Mouse (Mus musculus) neutrophil, adult 5-6 weeks (primary cell): ENCODE measurements around the gene Olfr95. TPM values are rescaled to one million over a fixed set of nuclear protein-coding genes. Genes with fewer than 3 reads are reported as not detected.

Experiments used
- ATAC-seq: fragments of 151-379, 151-347 bp; 2 replicates; pipeline ENCODE4 v1.8.0; 2017; ENCODE audit warnings: mild to moderate bottlenecking, moderate TSS enrichment; ENCODE audit not compliant: insufficient number of reproducible peaks, poor library complexity, low FRiP score, severe bottlenecking; ENCODE audit errors: extremely low read depth
- total RNA-seq: library from RNA; stranded (forward); fragments of 200-1000 nt; gene quantifications from 2 replicates; pipeline ENCODE4 v1.2.3, GENCODE M21; 2017

Olfr95 gene
- total RNA-seq, 1 experiment from 2014 or later, result not detected

GRCm38 (mm10) chr17:37161394-37161793, 51.5 kb downstream of the Olfr95 start, which contains the start of gene Olfr93:
Gene Olfr93 (minus strand): TSS chr17:37161494.
- no peak for ATAC-seq

Other genes with a start within 250 kb of the Olfr95 start
- 0.58 TPM in 1 of 2 replicates, not detected in the other for gene 2410137M14Rik, start 231.9 kb downstream of the Olfr95 start, total RNA-seq
- not detected in 2 replicates for gene H2-M5, start 223.6 kb downstream of the Olfr95 start, total RNA-seq
- not detected in 2 replicates for gene Zfp57, start 212.0 kb downstream of the Olfr95 start, total RNA-seq
- gene Mog, start 189.7 kb downstream of the Olfr95 start, total RNA-seq, result not detected in 2 replicates
- gene Gabbr1, start 167.2 kb downstream of the Olfr95 start, total RNA-seq, result 34.7 and 38.2 TPM in 2 replicates
- 0.12 TPM in 1 of 2 replicates, not detected in the other for gene Olfr90, start 124.6 kb downstream of the Olfr95 start, total RNA-seq
- not detected in 2 replicates for gene Olfr91, start 114.8 kb downstream of the Olfr95 start, total RNA-seq
- not detected in 2 replicates for gene Olfr92, start 93.0 kb downstream of the Olfr95 start, total RNA-seq
- not detected in 2 replicates for gene Olfr93, start 51.6 kb downstream of the Olfr95 start, total RNA-seq
- not detected in 2 replicates for gene Ubd, start 19.2 kb downstream of the Olfr95 start, total RNA-seq
- not detected in 2 replicates for gene Olfr94, start 12.1 kb downstream of the Olfr95 start, total RNA-seq
- gene Olfr96, start 7.0 kb upstream of the Olfr95 start, total RNA-seq, result not detected in 2 replicates
- not detected in 2 replicates for gene Olfr97, start 24.2 kb upstream of the Olfr95 start, total RNA-seq
- gene Olfr98, start 50.6 kb upstream of the Olfr95 start, total RNA-seq, result 0.61 and 0.81 TPM in 2 replicates
- 78.4 and 81.0 TPM in 2 replicates for gene H2-M3, start 57.1 kb upstream of the Olfr95 start, total RNA-seq
- gene Olfr99, start 70.3 kb upstream of the Olfr95 start, total RNA-seq, result 0.61 and 1.9 TPM in 2 replicates
- gene Olfr101, start 91.2 kb upstream of the Olfr95 start, total RNA-seq, result not detected in 2 replicates
- not detected in 2 replicates for gene Olfr102, start 103.9 kb upstream of the Olfr95 start, total RNA-seq
- gene Olfr103, start 126.6 kb upstream of the Olfr95 start, total RNA-seq, result not detected in 2 replicates
- not detected in 2 replicates for gene Olfr104-ps, start 146.5 kb upstream of the Olfr95 start, total RNA-seq
- not detected in 2 replicates for gene Olfr105-ps, start 165.9 kb upstream of the Olfr95 start, total RNA-seq
- not detected in 2 replicates for gene Olfr106-ps, start 177.3 kb upstream of the Olfr95 start, total RNA-seq
- not detected in 2 replicates for gene Olfr107, start 186.1 kb upstream of the Olfr95 start, total RNA-seq
- gene Olfr108, start 232.4 kb upstream of the Olfr95 start, total RNA-seq, result not detected in 2 replicates
- gene Olfr109, start 245.8 kb upstream of the Olfr95 start, total RNA-seq, result 0.23 TPM in 1 of 2 replicates, not detected in the other